Mouse (Mus musculus) embryonic facial prominence, embryonic 12.5 days (tissue): ENCODE measurements around the gene Kif6. TPM values are rescaled to one million over a fixed set of nuclear protein-coding genes. Genes with fewer than 3 reads are reported as not detected.

Source experiments
- ATAC-seq: fragments of 200-750 bp; cut with Nextera tagmentation; 2 replicates; pipeline ENCODE4 v1.8.0; 2017; ENCODE audit not compliant: insufficient number of reproducible peaks, insufficient read depth, low FRiP score, low TSS enrichment
- H3K27ac ChIP-seq: fragments of 300-500 bp; sonication (generic); 2 replicates; pipeline ENCODE4 v1.5.1; 2016; ENCODE audit warnings: mild to moderate bottlenecking
- H3K27me3 ChIP-seq: fragments of 300-500 bp; sonication (generic); 2 replicates; pipeline ENCODE4 v1.6.1; 2016; ENCODE audit warnings: mild to moderate bottlenecking, moderate library complexity
- H3K36me3 ChIP-seq: fragments of 300-500 bp; sonication (generic); 2 replicates; pipeline ENCODE4 v1.6.1; 2016; ENCODE audit warnings: mild to moderate bottlenecking
- H3K4me1 ChIP-seq: fragments of 300-500 bp; sonication (generic); 2 replicates; pipeline ENCODE4 v1.6.1; 2016
- H3K4me2 ChIP-seq: fragments of 300-500 bp; sonication (generic); replicated peaks from 2 replicates; pipeline ENCODE4 v1.6.1; 2016; ENCODE audit warnings: mild to moderate bottlenecking, moderate library complexity
- H3K4me3 ChIP-seq: fragments of 300-500 bp; sonication (generic); 2 replicates; pipeline ENCODE4 v1.5.1; 2016; ENCODE audit warnings: mild to moderate bottlenecking
- H3K9ac ChIP-seq: fragments of 300-500 bp; sonication (generic); 2 replicates; pipeline ENCODE4 v1.6.1; 2016; ENCODE audit warnings: mild to moderate bottlenecking, moderate library complexity
- H3K9me3 ChIP-seq: fragments of 300-500 bp; sonication (generic); 2 replicates; pipeline ENCODE4 v1.6.1; 2016; ENCODE audit warnings: mild to moderate bottlenecking, moderate library complexity
- WGBS: fragments of 180-500 bp; shearing (Covaris S2); methylation state at CpG from one replicate; pipeline ENCODE4 v1.1.7; 2016; 5-methylcytosine and 5-hydroxymethylcytosine counted together
- polyA plus RNA-seq: library from polyadenylated mRNA; unstranded; fragments of >200 nt; fragmentation: Nextera tagmentation; extraction: Ambion mirVana; gene quantifications from 2 replicates; pipeline ENCODE4 v1.2.1, GENCODE M21; 2016

Gene Kif6
- polyA plus RNA-seq, 1 experiment from 2014 or later: 2.9 TPM

DNA sequence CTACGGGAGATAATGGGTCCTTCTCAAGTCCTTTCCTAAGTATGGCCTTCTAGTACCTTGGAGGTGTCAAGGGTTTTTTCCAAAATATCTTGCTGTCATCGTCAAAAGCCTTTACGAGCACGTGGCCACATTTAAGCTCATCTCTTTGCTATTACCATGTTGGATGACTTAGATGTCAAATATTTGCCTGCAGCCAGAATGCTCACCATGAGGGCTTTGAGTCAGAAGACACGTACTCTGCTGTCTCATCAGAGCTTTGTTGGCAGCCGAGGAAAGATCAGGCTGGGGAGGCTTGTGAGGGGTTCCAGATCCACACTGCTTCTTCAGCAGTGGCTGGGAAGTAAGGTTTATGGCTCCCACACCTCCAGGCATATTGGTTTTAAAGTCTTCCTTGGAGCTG lies 53.4 kb downstream of the Kif6 start:
- Histone ChIP-seq H3K4me3 (no peak overlapping the region), H3K9ac (no peak overlapping the region), H3K9me3 (no peaks in the 10 kb centered on the region), H3K27me3 (no peaks in the 10 kb centered on the region), H3K36me3 (no peaks in the 10 kb centered on the region), H3K4me1 (no peaks in the 10 kb centered on the region), H3K27ac (no peak overlapping the region), H3K4me2 (no peak overlapping the region)
- 88% methylated on average over 6 of the region's 6 CpGs for WGBS
- no peak for ATAC-seq

- no peaks in the 10 kb centered on the region for H3K36me3 ChIP-seq
- H3K4me3 ChIP-seq: no peak overlapping the region
- no peaks in the 10 kb centered on the region for H3K9me3 ChIP-seq
- 67% methylated on average over 6 of the region's 6 CpGs for WGBS
- no peaks in the 10 kb centered on the region for H3K4me1 ChIP-seq
- H3K4me2 ChIP-seq: no peak overlapping the region
- no peak overlapping the region for H3K27ac ChIP-seq
- H3K27me3 ChIP-seq: no peaks in the 10 kb centered on the region
- no peak for ATAC-seq
- no peak overlapping the region for H3K9ac ChIP-seq
Measured at GRCm38 (mm10) chr17:49671921-49672339, 57.0 kb downstream of the Kif6 start.

- Histone ChIP-seq H3K36me3 (no peaks in the 10 kb centered on the region), H3K9me3 (no peaks in the 10 kb centered on the region)
Measured at GRCm38 (mm10) chr17:49672421-49672820, 57.5 kb downstream of the Kif6 start.

DNA sequence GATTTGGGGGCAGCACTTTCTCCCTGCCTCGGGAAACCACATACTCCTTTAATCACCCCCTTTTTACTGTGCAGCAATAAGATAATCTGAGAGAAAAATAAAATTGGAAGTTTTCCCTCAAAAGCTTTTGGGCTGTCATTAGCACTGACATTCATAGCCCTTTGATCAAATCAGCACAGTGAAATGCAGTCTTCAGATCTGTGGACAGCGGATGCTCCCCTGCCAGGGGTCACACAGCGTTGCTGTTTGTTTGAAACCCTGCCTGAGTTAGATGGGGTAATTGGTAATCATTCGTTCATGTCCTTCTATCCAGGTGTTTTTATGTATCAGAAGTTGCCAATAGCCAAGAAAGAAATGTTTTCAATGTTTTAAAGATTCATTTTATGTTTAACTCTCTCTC lies 60.7 kb downstream of the Kif6 start:
- H3K36me3 ChIP-seq: no peaks in the 10 kb centered on the region
- 0 out of 2 replicates have a peak overlapping the region, but pooled peaks have one; percentile 1 for H3K4me2 ChIP-seq
- H3K27ac ChIP-seq: no peak overlapping the region
- ATAC-seq: no peak
- H3K9me3 ChIP-seq: no peaks in the 10 kb centered on the region
- H3K4me3 ChIP-seq: no peak overlapping the region
- no peak overlapping the region for H3K9ac ChIP-seq
- WGBS: 52% methylated on average over 4 of the region's 4 CpGs
- no peaks in the 10 kb centered on the region for H3K27me3 ChIP-seq
- no peaks in the 10 kb centered on the region for H3K4me1 ChIP-seq

More at GRCm38 (mm10) chr17:49672421-49672820, 57.5 kb downstream of the Kif6 start:
- Histone ChIP-seq H3K9ac (no peak overlapping the region), H3K4me1 (no peaks in the 10 kb centered on the region), H3K27ac (no peak overlapping the region), H3K4me2 (no peak overlapping the region), H3K27me3 (no peaks in the 10 kb centered on the region), H3K4me3 (no peak overlapping the region)
- WGBS: 86% methylated on average over 5 of the region's 5 CpGs
- ATAC-seq: no peak

- Histone ChIP-seq H3K36me3 (no peaks in the 10 kb centered on the region), H3K4me1 (peaks cover 5% of the 10 kb centered on the region; the same call in 1 of the 2 replicates), H3K4me2 (no peak overlapping the region), H3K4me3 (no peak overlapping the region), H3K9ac (no peak overlapping the region), H3K9me3 (no peaks in the 10 kb centered on the region), H3K27me3 (no peaks in the 10 kb centered on the region), H3K27ac (no peak overlapping the region)
- no peak for ATAC-seq
- 71% methylated on average over 8 of the region's 8 CpGs for WGBS
Measured at GRCm38 (mm10) chr17:49681410-49681809, 66.5 kb downstream of the Kif6 start.

DNA sequence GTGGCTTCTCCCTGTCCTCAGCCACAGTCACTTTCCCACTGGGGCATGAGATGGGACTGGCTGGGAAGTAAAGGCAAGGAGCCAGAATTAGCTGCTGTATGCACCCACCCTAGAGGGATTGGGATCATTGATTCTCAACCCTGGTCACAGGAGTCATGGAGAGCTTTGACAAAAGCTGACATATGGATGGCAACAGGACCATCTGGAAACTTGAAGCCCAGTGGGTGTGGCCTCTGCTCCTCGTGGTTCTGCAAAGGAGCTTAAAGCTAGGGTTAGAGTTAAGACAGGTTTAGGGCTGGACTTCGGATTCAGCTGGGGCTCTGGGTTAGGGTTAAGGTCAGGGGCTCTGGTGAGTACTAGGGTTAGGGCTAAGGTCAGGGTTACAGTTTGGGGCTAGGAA lies 69.2 kb downstream of the Kif6 start:
- no peak overlapping the region for H3K4me3 ChIP-seq
- no peak overlapping the region for H3K27ac ChIP-seq
- H3K9me3 ChIP-seq: no peaks in the 10 kb centered on the region
- H3K27me3 ChIP-seq: no peaks in the 10 kb centered on the region
- H3K36me3 ChIP-seq: no peaks in the 10 kb centered on the region
- 5% methylated on average over 2 of the region's 2 CpGs for WGBS
- peaks cover 5% of the 10 kb centered on the region; the same call in 1 of the 2 replicates for H3K4me1 ChIP-seq
- no peak overlapping the region for H3K9ac ChIP-seq
- H3K4me2 ChIP-seq: no peak overlapping the region
- no peak for ATAC-seq

DNA sequence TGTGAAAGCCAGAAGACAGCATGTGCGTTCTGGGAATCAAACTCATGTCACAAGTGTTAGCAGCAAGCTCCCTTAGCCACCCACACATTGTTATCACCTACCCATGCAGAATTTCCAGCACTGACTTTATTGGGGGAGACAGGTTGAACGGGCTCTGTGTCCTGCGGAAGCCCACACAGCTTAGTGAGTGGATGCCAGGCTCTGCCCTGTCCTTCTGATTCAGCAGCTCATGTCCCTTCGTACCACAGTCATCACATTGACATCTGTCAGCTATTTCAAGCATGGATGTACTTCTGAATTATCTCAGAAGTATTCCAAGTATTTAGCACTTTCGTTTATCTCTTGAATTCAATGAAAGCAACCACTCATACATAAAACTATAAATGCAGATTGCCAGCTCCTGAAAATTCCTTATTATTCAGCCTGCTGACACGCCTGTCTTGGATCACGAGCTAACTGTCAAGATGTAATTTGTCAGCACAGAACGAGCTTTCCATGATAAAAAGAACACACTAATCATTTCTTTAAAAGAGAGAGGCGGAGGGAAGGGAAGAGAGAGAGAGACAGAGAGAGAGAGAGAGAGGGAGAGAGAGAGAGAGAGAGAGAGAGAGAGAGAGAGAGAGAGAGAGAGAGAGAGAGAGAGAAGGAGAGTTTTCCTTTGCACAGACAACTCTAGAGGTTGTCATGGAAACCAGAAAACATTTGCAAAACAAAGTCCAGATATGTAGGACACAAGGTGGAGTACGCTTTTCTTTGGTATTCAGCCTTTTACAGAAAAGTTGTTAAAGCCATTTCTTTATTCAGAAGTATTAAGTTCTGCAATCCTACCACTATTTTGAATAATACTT lies 75.9 kb downstream of the Kif6 start:
- H3K36me3 ChIP-seq: no peaks in the 10 kb centered on the region
- H3K4me1 ChIP-seq: no peaks in the 10 kb centered on the region
- H3K4me3 ChIP-seq: no peak overlapping the region
- no peaks in the 10 kb centered on the region for H3K9me3 ChIP-seq
- no peak overlapping the region for H3K9ac ChIP-seq
- ATAC-seq: no peak
- H3K4me2 ChIP-seq: no peak overlapping the region
- WGBS: 66% methylated on average over 10 of the region's 10 CpGs
- no peaks in the 10 kb centered on the region for H3K27me3 ChIP-seq
- no peak overlapping the region for H3K27ac ChIP-seq

GRCm38 (mm10) chr17:49691455-49691805 lies 76.5 kb downstream of the Kif6 start:
- H3K27me3 ChIP-seq: no peaks in the 10 kb centered on the region
- no peak overlapping the region for H3K9ac ChIP-seq
- H3K36me3 ChIP-seq: no peaks in the 10 kb centered on the region
- ATAC-seq: no peak
- no peak overlapping the region for H3K4me2 ChIP-seq
- H3K27ac ChIP-seq: no peak overlapping the region
- H3K9me3 ChIP-seq: no peaks in the 10 kb centered on the region
- H3K4me3 ChIP-seq: no peak overlapping the region
- 74% methylated on average over 9 of the region's 9 CpGs for WGBS
- H3K4me1 ChIP-seq: no peaks in the 10 kb centered on the region

DNA sequence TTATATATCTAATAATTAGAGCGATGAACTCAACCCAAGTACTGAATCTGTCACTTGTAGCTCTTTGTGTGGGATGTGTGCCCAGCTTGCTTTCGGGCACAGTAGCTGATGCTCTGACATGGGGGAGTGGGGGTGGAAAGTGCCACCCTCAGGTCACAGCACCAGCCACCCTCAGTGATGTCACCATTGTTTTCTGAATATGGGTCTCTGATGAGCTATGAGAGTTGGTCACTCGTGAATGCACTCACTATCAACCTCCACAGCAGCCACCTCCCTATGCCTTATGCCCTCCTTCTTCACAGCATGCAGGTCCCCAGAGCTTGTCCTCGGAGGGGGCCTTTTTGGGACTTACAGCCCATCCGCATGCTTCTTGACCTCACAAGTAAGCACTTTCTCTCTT lies 78.3 kb downstream of the Kif6 start:
- Histone ChIP-seq H3K4me2 (no peak overlapping the region), H3K4me3 (no peak overlapping the region), H3K9ac (no peak overlapping the region), H3K36me3 (no peaks in the 10 kb centered on the region), H3K27ac (no peak overlapping the region), H3K27me3 (no peaks in the 10 kb centered on the region), H3K4me1 (no peaks in the 10 kb centered on the region), H3K9me3 (no peaks in the 10 kb centered on the region)
- ATAC-seq: no peak
- WGBS: 74% methylated on average over 5 of the region's 5 CpGs

- Histone ChIP-seq H3K36me3 (no peaks in the 10 kb centered on the region), H3K9ac (no peak overlapping the region), H3K27me3 (no peaks in the 10 kb centered on the region), H3K4me2 (no peak overlapping the region), H3K9me3 (no peaks in the 10 kb centered on the region), H3K4me1 (no peaks in the 10 kb centered on the region), H3K27ac (no peak overlapping the region), H3K4me3 (no peak overlapping the region)
- 87% methylated on average over 5 of the region's 5 CpGs for WGBS
- ATAC-seq: no peak
Measured at GRCm38 (mm10) chr17:49697220-49697619, 82.3 kb downstream of the Kif6 start.

- Histone ChIP-seq H3K4me2 (no peak overlapping the region), H3K4me1 (peaks cover 7% of the 10 kb centered on the region; the same call in 1 of the 2 replicates), H3K9me3 (no peaks in the 10 kb centered on the region), H3K9ac (no peak overlapping the region), H3K27me3 (no peaks in the 10 kb centered on the region), H3K27ac (no peak overlapping the region), H3K36me3 (no peaks in the 10 kb centered on the region), H3K4me3 (no peak overlapping the region)
- ATAC-seq: no peak
- WGBS: 55% methylated on average over 12 of the region's 12 CpGs
Measured at GRCm38 (mm10) chr17:49703492-49704249, 88.7 kb downstream of the Kif6 start.

DNA sequence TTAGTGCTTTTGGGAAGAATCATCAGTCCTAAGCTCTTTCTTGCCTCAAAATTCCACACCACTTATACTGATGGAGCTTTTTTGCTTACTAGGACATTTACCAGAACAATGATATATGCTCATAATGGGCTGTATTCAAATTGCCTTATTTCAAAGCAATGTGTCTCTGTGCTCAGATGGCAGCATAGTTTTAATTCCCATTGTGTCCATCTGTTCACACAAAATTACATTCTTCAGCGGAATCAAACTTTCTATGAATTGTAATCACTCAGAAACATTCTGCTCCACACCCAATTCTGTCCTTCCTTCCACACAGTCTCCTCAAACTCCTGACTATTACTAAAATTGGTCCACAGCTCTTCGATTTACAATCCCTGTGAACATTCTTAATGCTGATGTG lies 94.3 kb downstream of the Kif6 start:
- Histone ChIP-seq H3K9me3 (no peaks in the 10 kb centered on the region), H3K36me3 (no peaks in the 10 kb centered on the region), H3K27me3 (no peaks in the 10 kb centered on the region), H3K9ac (no peak overlapping the region), H3K27ac (no peak overlapping the region), H3K4me3 (no peak overlapping the region), H3K4me2 (no peak overlapping the region), H3K4me1 (peaks cover 3% of the 10 kb centered on the region; the same call in 1 of the 2 replicates)
- ATAC-seq: no peak
- 78% methylated on average over 2 of the region's 2 CpGs for WGBS
